Mouse (Mus musculus) MEL (cell line): ENCODE results near the gene Tmem253. TPM values are rescaled to one million over a fixed set of nuclear protein-coding genes. Genes with fewer than 3 reads are reported as not detected.

Experiments
- DNase-seq: peaks from one replicate; pipeline ENCODE4 v3.0.0; 2011; ENCODE audit warnings: low read depth, low spot score
- H3K27ac ChIP-seq: 2 replicates; pipeline ENCODE4 v1.5.1; 2012; ENCODE audit warnings: low read depth, mild to moderate bottlenecking, control low read depth, low read length, moderate library complexity; ENCODE audit not compliant: control insufficient read depth
- H3K27me3 ChIP-seq, 2 experiments: fragments of 150-350 bp in 1 of 2; sonication (generic) in 1 of 2; 2 replicates each; pipeline ENCODE4 v1.6.1; 2012; ENCODE audit warnings: low read length in 2 of 2, mild to moderate bottlenecking in 2 of 2, improper control_type of control experiment in 1 of 2, moderate library complexity in 1 of 2; ENCODE audit not compliant: insufficient read depth in 2 of 2, control insufficient read depth in 1 of 2
- H3K36me3 ChIP-seq, 2 experiments: 2 replicates each; pipeline ENCODE4 v1.6.1; 2012 to 2014; ENCODE audit warnings: low read length in 2 of 2, improper control_type of control experiment in 1 of 2, inconsistent platforms in 1 of 2, mild to moderate bottlenecking in 1 of 2; ENCODE audit not compliant: insufficient read depth in 2 of 2, control insufficient read depth in 1 of 2
- H3K4me1 ChIP-seq, 2 experiments: fragments of 150-350 bp in 1 of 2; sonication (generic) in 1 of 2; 2 replicates each; pipeline ENCODE4 v1.6.1; 2012; ENCODE audit warnings: low read length in 2 of 2, improper control_type of control experiment in 1 of 2, mild to moderate bottlenecking in 1 of 2; ENCODE audit not compliant: insufficient read depth in 2 of 2, control insufficient read depth in 1 of 2
- H3K4me3 ChIP-seq, 2 experiments: fragments of 150-350 bp in 1 of 2; sonication (generic) in 1 of 2; 2 replicates each; pipeline ENCODE4 v1.5.1; 2012; ENCODE audit warnings: low read depth in 2 of 2, low read length in 2 of 2, mild to moderate bottlenecking in 2 of 2, moderate library complexity in 2 of 2, control low read depth in 1 of 2, improper control_type of control experiment in 1 of 2; ENCODE audit not compliant: control insufficient read depth in 1 of 2, insufficient read depth in 1 of 2
- H3K79me2 ChIP-seq: 2 replicates; pipeline ENCODE4 v1.6.1; 2012; ENCODE audit warnings: mild to moderate bottlenecking, low read length, moderate library complexity; ENCODE audit not compliant: control insufficient read depth, poor library complexity, insufficient read depth
- H3K9ac ChIP-seq: 2 replicates; pipeline ENCODE4 v1.6.1; 2012; ENCODE audit warnings: low read depth, mild to moderate bottlenecking, control low read depth, low read length, moderate library complexity; ENCODE audit not compliant: control insufficient read depth, poor library complexity, severe bottlenecking
- H3K9me3 ChIP-seq: fragments of 150-350 bp; sonication (generic); replicated peaks from 2 replicates; pipeline ENCODE4 v1.6.1; 2012; ENCODE audit warnings: mild to moderate bottlenecking, low read length, improper control_type of control experiment, moderate library complexity; ENCODE audit not compliant: insufficient read depth
- E2F4 ChIP-seq: IDR thresholded peaks from 2 replicates; pipeline ENCODE4 v1.6.1; 2011; ENCODE audit warnings: low read depth, low read length, improper control_type of control experiment, borderline replicate concordance
- ELF1 ChIP-seq: IDR thresholded peaks from 2 replicates; pipeline ENCODE4 v1.6.1; 2014; ENCODE audit warnings: low read depth, mild to moderate bottlenecking, inconsistent platforms, low read length, improper control_type of control experiment, moderate library complexity
- EP300 ChIP-seq, 2 experiments: IDR thresholded peaks; 2 replicates each; pipeline ENCODE4 v1.6.1; 2011; ENCODE audit warnings: improper control_type of control experiment in 2 of 2, low read length in 2 of 2, low read depth in 1 of 2, mild to moderate bottlenecking in 1 of 2
- ETS1 ChIP-seq: IDR thresholded peaks from 2 replicates; pipeline ENCODE4 v1.6.1; 2012; ENCODE audit warnings: low read depth, mild to moderate bottlenecking, inconsistent platforms, low read length, improper control_type of control experiment, moderate library complexity
- GABPA ChIP-seq: IDR thresholded peaks from 2 replicates; pipeline ENCODE4 v1.6.1; 2012; ENCODE audit warnings: low read depth, mild to moderate bottlenecking, inconsistent platforms, low read length, improper control_type of control experiment, moderate library complexity
- GATA1 ChIP-seq: IDR thresholded peaks from 2 replicates; pipeline ENCODE4 v1.6.1; 2011; ENCODE audit warnings: low read depth, low read length, improper control_type of control experiment
- HCFC1 ChIP-seq: IDR thresholded peaks from 2 replicates; pipeline ENCODE4 v1.6.1; 2012; ENCODE audit warnings: low read depth, mild to moderate bottlenecking, inconsistent platforms, low read length, improper control_type of control experiment, moderate library complexity
- KAT2A ChIP-seq: conservative IDR thresholded peaks from 2 replicates; pipeline ENCODE4 v1.6.1; 2012; ENCODE audit warnings: low read depth, low read length, improper control_type of control experiment, inconsistent platforms
- MAFK ChIP-seq: IDR thresholded peaks from 2 replicates; pipeline ENCODE4 v1.6.1; 2011; ENCODE audit warnings: low read depth, mild to moderate bottlenecking, low read length, improper control_type of control experiment, borderline replicate concordance
- MAX ChIP-seq: IDR thresholded peaks from 2 replicates; pipeline ENCODE4 v1.6.1; 2011; ENCODE audit warnings: low read length, improper control_type of control experiment
- MAZ ChIP-seq: IDR thresholded peaks from 2 replicates; pipeline ENCODE4 v1.6.1; 2012; ENCODE audit warnings: low read depth, mild to moderate bottlenecking, inconsistent platforms, low read length, improper control_type of control experiment
- MEF2A ChIP-seq: IDR thresholded peaks from 2 replicates; pipeline ENCODE4 v1.6.1; 2014; ENCODE audit warnings: low read depth, mild to moderate bottlenecking, inconsistent platforms, low read length, improper control_type of control experiment; ENCODE audit not compliant: poor library complexity, insufficient replicate concordance, severe bottlenecking; ENCODE audit errors: extremely low read depth
- NELFE ChIP-seq: IDR thresholded peaks from 2 replicates; pipeline ENCODE4 v1.6.1; 2011; ENCODE audit warnings: low read depth, low read length, improper control_type of control experiment
- NRF1 ChIP-seq: IDR thresholded peaks from 2 replicates; pipeline ENCODE4 v1.6.1; 2014; ENCODE audit warnings: low read depth, mild to moderate bottlenecking, inconsistent platforms, low read length, improper control_type of control experiment, moderate library complexity; ENCODE audit not compliant: poor library complexity, insufficient read depth, severe bottlenecking
- POLR2A ChIP-seq, 2 experiments: IDR thresholded peaks; 2 replicates each; pipeline ENCODE4 v1.6.1; 2011 to 2012; ENCODE audit warnings: low read length in 2 of 2, mild to moderate bottlenecking in 2 of 2, control low read depth in 1 of 2, improper control_type of control experiment in 1 of 2, low read depth in 1 of 2, moderate library complexity in 1 of 2; ENCODE audit not compliant: control insufficient read depth in 1 of 2, insufficient read depth in 1 of 2, poor library complexity in 1 of 2
- POLR2AphosphoS2 ChIP-seq: IDR thresholded peaks from 2 replicates; pipeline ENCODE4 v1.6.1; 2011; ENCODE audit warnings: low read length, improper control_type of control experiment
- POLR2AphosphoS5 ChIP-seq: IDR thresholded peaks from 2 replicates; pipeline ENCODE4 v1.6.1; 2012; ENCODE audit warnings: low read depth, borderline replicate concordance, mild to moderate bottlenecking, inconsistent platforms, low read length, moderate library complexity, mixed read lengths
- TAL1 ChIP-seq: IDR thresholded peaks from 2 replicates; pipeline ENCODE4 v1.6.1; 2012; ENCODE audit warnings: mild to moderate bottlenecking, inconsistent platforms, low read length, moderate library complexity, mixed read lengths
- TBP ChIP-seq: IDR thresholded peaks from 2 replicates; pipeline ENCODE4 v1.8.0; 2011; ENCODE audit warnings: low read depth, low read length, improper control_type of control experiment
- TCF12 ChIP-seq: IDR thresholded peaks from 2 replicates; pipeline ENCODE4 v1.6.1; 2014; ENCODE audit warnings: low read depth, mild to moderate bottlenecking, inconsistent platforms, low read length, improper control_type of control experiment, moderate library complexity
- UBTF ChIP-seq: IDR thresholded peaks from 2 replicates; pipeline ENCODE4 v1.6.1; 2012; ENCODE audit warnings: low read depth, mild to moderate bottlenecking, inconsistent platforms, low read length, improper control_type of control experiment, moderate library complexity, borderline replicate concordance; ENCODE audit not compliant: insufficient read depth
- USF2 ChIP-seq, 2 experiments: IDR thresholded peaks; 2 replicates each; pipeline ENCODE4 v1.6.1; 2011 to 2012; ENCODE audit warnings: improper control_type of control experiment in 2 of 2, low read length in 2 of 2, borderline replicate concordance in 1 of 2, inconsistent platforms in 1 of 2, low read depth in 1 of 2, mild to moderate bottlenecking in 1 of 2; ENCODE audit not compliant: insufficient read depth in 1 of 2
- ZKSCAN1 ChIP-seq: IDR thresholded peaks from 2 replicates; pipeline ENCODE4 v1.6.1; 2012; ENCODE audit warnings: low read depth, mild to moderate bottlenecking, inconsistent platforms, low read length, improper control_type of control experiment, moderate library complexity
- ZMIZ1 ChIP-seq: IDR thresholded peaks from 2 replicates; pipeline ENCODE4 v1.6.1; 2012; ENCODE audit warnings: low read depth, mild to moderate bottlenecking, inconsistent platforms, low read length, improper control_type of control experiment, moderate library complexity
- ZNF384 ChIP-seq: IDR thresholded peaks from 2 replicates; pipeline ENCODE4 v1.6.1; 2012; ENCODE audit warnings: low read depth, mild to moderate bottlenecking, inconsistent platforms, low read length, improper control_type of control experiment
- polyA plus RNA-seq, 2 experiments: library from polyadenylated mRNA; stranded (reverse) in 1 of 2; unstranded in 1 of 2; fragments of >175 nt in 1 of 2; fragments of >200 nt in 1 of 2; gene quantifications; 2 replicates each; pipeline versions ENCODE4 v1.2.1 to v1.2.4; 2012; ENCODE audit warnings: low replicate concordance in 2 of 2, low read depth in 1 of 2; ENCODE audit not compliant: insufficient read length in 2 of 2, insufficient read depth in 1 of 2, missing spikeins in 1 of 2
- total RNA-seq: library from RNA; depleted of rRNA; stranded (reverse); fragments of 300-350 nt; gene quantifications from 2 replicates; pipeline ENCODE4 v1.2.3, GENCODE M21; 2012

Gene Tmem253
- total and polyA plus RNA-seq, 3 experiments: 0.46 to 3.6 TPM; not detected in 1

DNA sequence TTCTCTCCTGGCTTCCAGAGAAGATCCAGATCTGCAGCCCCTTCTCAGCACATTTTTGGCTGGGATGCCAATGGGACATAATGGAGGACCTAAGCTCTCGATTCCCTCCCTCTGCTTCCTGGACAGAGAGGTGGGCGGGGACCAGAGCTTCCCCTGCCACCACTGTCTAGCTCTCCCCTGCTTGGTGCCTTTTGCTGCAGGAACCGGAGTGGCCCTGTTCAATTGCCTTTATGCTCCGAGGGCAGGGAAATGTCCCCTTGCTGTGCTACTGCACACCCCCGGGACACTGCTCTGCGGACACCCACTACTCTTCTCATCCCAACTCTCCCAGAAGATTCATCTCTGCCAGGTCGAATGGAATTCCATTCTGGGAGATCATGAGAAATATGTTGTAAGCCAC, 10.3 kb upstream of the Tmem253 start:
- Histone ChIP-seq H3K4me3 (no peak overlapping the region), H3K27me3 (no peaks in the 10 kb centered on the region), H3K9me3 (no peaks in the 10 kb centered on the region), H3K4me1 (no peaks in the 10 kb centered on the region), H3K9ac (no peak overlapping the region), H3K36me3 (no peaks in the 10 kb centered on the region; a peak in 1 of 4 replicates), H3K79me2 (no peaks in the 10 kb centered on the region), H3K27ac (no peak overlapping the region)
- no peak for DNase-seq
- TF ChIP-seq POLR2AphosphoS2: no peak
- no peak for TF ChIP-seq ZKSCAN1
- no peak for TF ChIP-seq NELFE
- TF ChIP-seq ELF1: no peak
- TF ChIP-seq POLR2A (IDR thresholded peaks at IDR 0.05; ENCODE audit: control insufficient read depth in 1 of 2, insufficient read depth in 1 of 2, low read depth in 1 of 2, low read length in 2 of 2, poor library complexity in 1 of 2): 0 out of 4 replicates have a peak, but pooled peaks of 1 of the 2 experiments have one; percentile 6
- TF ChIP-seq ZMIZ1: no peak
- no peak for TF ChIP-seq ETS1
- TF ChIP-seq TBP: no peak

DNA sequence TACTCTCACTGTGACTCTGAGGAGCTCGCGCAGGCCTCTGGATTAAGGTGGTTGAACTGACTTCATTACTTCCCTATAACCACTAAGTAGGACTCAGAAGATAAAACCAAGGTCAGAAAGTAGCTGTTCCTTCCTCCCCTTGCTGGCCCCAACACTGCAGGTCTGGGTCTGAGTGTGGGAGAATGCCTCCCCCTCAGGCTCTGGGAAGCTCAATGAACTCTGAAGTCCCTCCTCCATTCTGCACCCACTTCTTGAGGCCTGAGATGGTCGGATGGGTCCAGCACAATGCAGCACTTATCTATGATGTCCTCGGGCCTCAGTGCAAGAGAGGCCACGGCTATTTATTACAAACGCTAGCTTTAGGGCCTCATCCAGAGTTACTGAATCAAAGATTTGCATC, 9.8 kb upstream of the Tmem253 start:
- no peak overlapping the region for H3K4me3 ChIP-seq
- H3K79me2 ChIP-seq: no peaks in the 10 kb centered on the region
- no peak overlapping the region for H3K27ac ChIP-seq
- DNase-seq: no peak
- no peaks in the 10 kb centered on the region for H3K27me3 ChIP-seq
- H3K9ac ChIP-seq: no peak overlapping the region
- H3K4me1 ChIP-seq: no peaks in the 10 kb centered on the region
- TF ChIP-seq HCFC1 (no peak), POLR2AphosphoS5 (no peak), UBTF (no peak), EP300 (IDR thresholded peaks at IDR 0.05; ENCODE audit: low read depth in 1 of 2, low read length in 2 of 2) (no peak), ZNF384 (no peak), NRF1 (no peak), GABPA (no peak), E2F4 (no peak), MAZ (no peak), MAX (no peak), TCF12 (no peak), MEF2A (no peak), KAT2A (no peak), USF2 (IDR thresholded peaks at IDR 0.05; ENCODE audit: borderline replicate concordance in 1 of 2, insufficient read depth in 1 of 2, low read depth in 1 of 2, low read length in 2 of 2) (no peak), ETS1 (no peak), MAFK (no peak), GATA1 (no peak), POLR2AphosphoS2 (no peak), TAL1 (no peak)
- no peaks in the 10 kb centered on the region for H3K9me3 ChIP-seq
- H3K36me3 ChIP-seq: no peaks in the 10 kb centered on the region; a peak in 1 of 4 replicates
